In the genomic region with DNA sequence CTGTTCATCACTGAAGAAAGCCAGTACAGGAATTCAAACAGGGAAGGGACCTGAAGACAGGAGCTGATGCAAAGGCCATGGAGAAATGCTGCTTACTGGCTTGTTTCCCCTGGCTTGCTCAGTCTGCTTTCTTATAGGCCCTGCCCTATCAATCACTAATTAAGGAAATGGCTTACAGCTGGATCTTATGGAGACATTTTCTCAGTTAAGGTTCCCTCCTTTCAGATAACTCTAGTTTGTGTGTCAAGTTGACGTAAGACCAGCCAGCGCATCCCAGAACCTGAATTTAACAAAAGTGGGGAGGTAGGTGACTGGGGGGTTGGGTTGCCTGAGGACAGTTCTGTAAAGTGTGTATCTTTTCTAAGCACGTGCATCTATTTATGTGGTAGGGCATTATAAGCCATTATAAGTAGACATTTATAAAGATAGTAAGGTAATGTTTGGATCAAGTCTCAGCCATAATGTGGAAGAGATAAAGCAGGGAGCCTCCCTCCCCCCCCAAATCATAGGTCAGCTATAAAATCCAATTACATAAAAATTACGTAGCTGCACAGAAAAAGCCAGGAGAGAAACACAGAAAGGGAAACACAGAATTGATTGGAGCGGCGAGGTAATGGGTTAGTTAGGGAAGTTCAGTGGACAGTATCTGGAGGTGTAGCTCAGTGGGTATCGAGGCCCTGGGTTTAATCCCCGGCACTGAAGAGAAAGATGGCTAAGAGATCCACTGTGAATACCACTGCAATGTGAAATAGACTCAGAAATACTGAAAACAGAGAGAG, we compare ENCODE assay signal across 23 mouse cellular contexts.
"Had no signal": no experiment of that assay in that cellular context is flagged by ENCODE, and none has a peak within 500 bp of the region (broad histone marks: within the 10 kb centered on the region; RNA-seq: fewer than 3 reads in every experiment).

No protein-coding gene starts in this region.

- H3K27ac ChIP-seq: heart, embryonic 13.5 days; heart, embryonic 15.5 days; hindbrain, embryonic 10.5 days; hindbrain, embryonic 12.5 days; hindbrain, embryonic 13.5 days; hindbrain, embryonic 14.5 days; hindbrain, embryonic 15.5 days; hindbrain, postnatal 0 days; intestine, embryonic 15.5 days; layer of hippocampus, adult 2 months; left cerebral cortex, adult 2 months had no signal

- H3K4me1 ChIP-seq: heart, embryonic 15.5 days; hindbrain, embryonic 15.5 days; intestine, embryonic 15.5 days had no signal

- DNase-seq: heart, postnatal 10 days; heart, postnatal 14 days; heart, postnatal 36 days; heart, postnatal 4 days; layer of hippocampus, adult 9-11 months; layer of hippocampus, postnatal 36 days had no signal

- H3K27me3 ChIP-seq: heart, embryonic 12.5 days; heart, embryonic 15.5 days; hindbrain, embryonic 12.5 days; hindbrain, embryonic 15.5 days; intestine, embryonic 15.5 days; kidney, embryonic 15.5 days had no signal

- H3K9ac ChIP-seq: heart, embryonic 12.5 days; heart, embryonic 13.5 days; heart, embryonic 15.5 days; hindbrain, embryonic 12.5 days; hindbrain, embryonic 13.5 days; hindbrain, embryonic 14.5 days; hindbrain, embryonic 15.5 days; intestine, embryonic 15.5 days; kidney, embryonic 15.5 days had no signal

- H3K4me3 ChIP-seq: heart, embryonic 12.5 days; heart, embryonic 13.5 days; heart, embryonic 15.5 days; hindbrain, embryonic 10.5 days; hindbrain, embryonic 12.5 days; hindbrain, embryonic 13.5 days; hindbrain, embryonic 15.5 days; intestine, embryonic 15.5 days; kidney, embryonic 15.5 days; layer of hippocampus, adult 2 months; left cerebral cortex, adult 2 months had no signal

- H3K4me2 ChIP-seq: heart, embryonic 11.5 days; heart, embryonic 12.5 days; heart, embryonic 13.5 days; heart, embryonic 15.5 days; hindbrain, embryonic 12.5 days; hindbrain, embryonic 13.5 days; hindbrain, embryonic 14.5 days; hindbrain, embryonic 15.5 days; intestine, embryonic 15.5 days; kidney, embryonic 15.5 days had no signal

- ATAC-seq: hindbrain, embryonic 16.5 days; hindbrain, postnatal 0 days; inflammation-experienced regulatory T-cells, adult 6 months; intestine, postnatal 0 days had no signal

- H3K36me3 ChIP-seq: heart, embryonic 12.5 days; heart, embryonic 13.5 days; heart, embryonic 15.5 days; hindbrain, embryonic 10.5 days; hindbrain, embryonic 12.5 days; hindbrain, embryonic 13.5 days; hindbrain, embryonic 15.5 days; intestine, embryonic 15.5 days; kidney, embryonic 15.5 days had no signal

- H3K9me3 ChIP-seq: heart, embryonic 12.5 days; heart, embryonic 13.5 days; heart, embryonic 15.5 days; hindbrain, embryonic 10.5 days; hindbrain, embryonic 12.5 days; hindbrain, embryonic 13.5 days; hindbrain, embryonic 15.5 days; intestine, embryonic 15.5 days; kidney, embryonic 15.5 days had no signal
